Mouse (Mus musculus): Measurements from ENCODE around the gene Gm17660.

The Gm17660 gene

GRCm38 (mm10) chr5:104077508-104077907 lies at the start of gene Gm17660:
TSS of gene Gm17660 (minus strand) at chr5:104077608.
- in situ Hi-C loops (cut with MboI, MseI), result no loop called here

GRCm38 (mm10) chr5:104126561-104127320 lies 49.3 kb upstream of the Gm17660 start:
- in situ Hi-C loops (cut with MboI, MseI), result no loop called here

- in situ Hi-C loops (cut with MboI, MseI), result no loop called here
These were observed 46.7 kb upstream of the Gm17660 start for GRCm38 (mm10) chr5:104124016-104124658.

GRCm38 (mm10) chr5:104115890-104116289 lies 38.5 kb upstream of the Gm17660 start:
- in situ Hi-C loops (cut with MboI, MseI), result no loop called here

- in situ Hi-C loops (cut with MboI, MseI), result no loop called here
These were observed 37.7 kb upstream of the Gm17660 start for GRCm38 (mm10) chr5:104115118-104115517.

GRCm38 (mm10) chr5:104113491-104114172 lies 36.2 kb upstream of the Gm17660 start, which contains the start of gene Sparcl1:
TSS of gene Sparcl1 (minus strand) at chr5:104113733.
- in situ Hi-C loops (cut with MboI, MseI), result no loop called here

- in situ Hi-C loops (cut with MboI, MseI), result no loop called here
These were observed 35.1 kb upstream of the Gm17660 start for GRCm38 (mm10) chr5:104112511-104112910.

- in situ Hi-C loops (cut with MboI, MseI), result no loop called here
These were observed 34.6 kb upstream of the Gm17660 start for GRCm38 (mm10) chr5:104112016-104112415.

- in situ Hi-C loops (cut with MboI, MseI), result no loop called here
These were observed 32.9 kb upstream of the Gm17660 start for GRCm38 (mm10) chr5:104110171-104110920.

GRCm38 (mm10) chr5:104109516-104109915 lies 32.1 kb upstream of the Gm17660 start:
- in situ Hi-C loops (cut with MboI, MseI), result no loop called here

GRCm38 (mm10) chr5:104108879-104109369 lies 31.5 kb upstream of the Gm17660 start:
- in situ Hi-C loops (cut with MboI, MseI), result no loop called here

GRCm38 (mm10) chr5:104108127-104108875 lies 30.9 kb upstream of the Gm17660 start:
- in situ Hi-C loops (cut with MboI, MseI), result no loop called here

- in situ Hi-C loops (cut with MboI, MseI), result no loop called here
These were observed 26.7 kb upstream of the Gm17660 start for GRCm38 (mm10) chr5:104104111-104104510.

GRCm38 (mm10) chr5:104103171-104103570 lies 25.8 kb upstream of the Gm17660 start:
- in situ Hi-C loops (cut with MboI, MseI), result no loop called here

- in situ Hi-C loops (cut with MboI, MseI), result no loop called here
These were observed 24.5 kb upstream of the Gm17660 start for GRCm38 (mm10) chr5:104101678-104102531.

GRCm38 (mm10) chr5:104096078-104096938 lies 18.9 kb upstream of the Gm17660 start:
- in situ Hi-C loops (cut with MboI, MseI), result no loop called here

GRCm38 (mm10) chr5:104095416-104096077 lies 18.1 kb upstream of the Gm17660 start:
- in situ Hi-C loops (cut with MboI, MseI), result no loop called here

GRCm38 (mm10) chr5:104089751-104090150 lies 12.3 kb upstream of the Gm17660 start:
- in situ Hi-C loops (cut with MboI, MseI), result no loop called here

Measured in T-helper 2 cell (primary cell).